Mouse (Mus musculus) ES-E14 (cell line): Measurements from ENCODE around the gene Phactr4. TPM values are rescaled to one million over a fixed set of nuclear protein-coding genes. Genes with fewer than 3 reads are reported as not detected.

Experiments
- DNase-seq: peaks from one replicate; pipeline ENCODE4 v3.0.0-alpha.2; 2013; ENCODE audit warnings: low read depth, low spot score
- H3K27ac ChIP-seq: 2 replicates; pipeline ENCODE4 v1.5.1; 2012; ENCODE audit warnings: low read depth, mild to moderate bottlenecking, low read length, moderate library complexity, mixed read lengths; ENCODE audit not compliant: poor library complexity, insufficient read depth, severe bottlenecking
- H3K36me3 ChIP-seq: 2 replicates; pipeline ENCODE4 v1.6.1; 2012; ENCODE audit warnings: mild to moderate bottlenecking, low read length, moderate library complexity, mixed read lengths; ENCODE audit not compliant: control insufficient read depth, poor library complexity, insufficient read depth, severe bottlenecking
- H3K4me1 ChIP-seq, 2 experiments: fragments of 150-350 bp in 1 of 2; sonication (generic) in 1 of 2; 2 replicates each; pipeline ENCODE4 v1.6.1; 2012; ENCODE audit warnings: low read length in 2 of 2, mild to moderate bottlenecking in 1 of 2, mixed read lengths in 1 of 2; ENCODE audit not compliant: control insufficient read depth in 2 of 2, insufficient read depth in 2 of 2, poor library complexity in 1 of 2
- H3K4me3 ChIP-seq, 2 experiments: fragments of 150-350 bp in 1 of 2; sonication (generic) in 1 of 2; 2 replicates each; pipeline ENCODE4 v1.5.1; 2012; ENCODE audit warnings: low read length in 2 of 2, low read depth in 1 of 2, mild to moderate bottlenecking in 1 of 2, mixed read lengths in 1 of 2; ENCODE audit not compliant: insufficient read depth in 1 of 2, poor library complexity in 1 of 2, severe bottlenecking in 1 of 2
- H3K9ac ChIP-seq: 2 replicates; pipeline ENCODE4 v1.6.1; 2012; ENCODE audit warnings: low read depth, mild to moderate bottlenecking, low read length, mixed read lengths; ENCODE audit not compliant: poor library complexity, insufficient read depth, severe bottlenecking
- H3K9me3 ChIP-seq: fragments of 150-350 bp; sonication (generic); 2 replicates; pipeline ENCODE4 v1.6.1; 2012; ENCODE audit warnings: low read depth, mild to moderate bottlenecking, low read length; ENCODE audit not compliant: control insufficient read depth, insufficient read depth
- CHD2 ChIP-seq: IDR thresholded peaks from 2 replicates; pipeline ENCODE4 v1.6.1; 2014; ENCODE audit warnings: mild to moderate bottlenecking, low read depth, low read length, inconsistent platforms
- HCFC1 ChIP-seq: IDR thresholded peaks from 2 replicates; pipeline ENCODE4 v1.6.1; 2012; ENCODE audit warnings: low read length, inconsistent platforms, borderline replicate concordance; ENCODE audit not compliant: insufficient read depth
- MAFK ChIP-seq: IDR thresholded peaks from 2 replicates; pipeline ENCODE4 v1.6.1; 2014; ENCODE audit warnings: mild to moderate bottlenecking, low read depth, low read length, inconsistent platforms; ENCODE audit not compliant: insufficient read depth
- ZC3H11A ChIP-seq: IDR thresholded peaks from 2 replicates; pipeline ENCODE4 v1.6.1; 2012; ENCODE audit warnings: low read depth, mild to moderate bottlenecking, inconsistent platforms, low read length, borderline replicate concordance
- ZNF384 ChIP-seq: IDR thresholded peaks from 2 replicates; pipeline ENCODE4 v1.6.1; 2012; ENCODE audit warnings: low read depth, low read length, inconsistent platforms
- in situ Hi-C, 2 experiments: fragments of 600-800 bp; cut with MboI; formaldehyde crosslinking; loops; one replicate each; pipeline ENCODE4 v1.15.1; 2025; ENCODE audit warnings: low sequenced_read_pairs in 2 of 2, inconsistent platforms in 1 of 2; ENCODE audit not compliant: unreplicated experiment in 2 of 2
- total RNA-seq: library from RNA; depleted of rRNA; stranded (reverse); fragments of 300-350 nt; gene quantifications from 2 replicates; pipeline ENCODE4 v1.2.3, GENCODE M21; 2012

The Phactr4 gene
- total RNA-seq, 1 experiment, result 7.8 TPM

GRCm38 (mm10) chr4:132369953-132370750, 52.1 kb downstream of the Phactr4 start:
- TF ChIP-seq MAFK (no peak), ZNF384 (no peak), CHD2 (no peak), ZC3H11A (no peak), HCFC1 (no peak)
- Histone ChIP-seq H3K4me1 (no peaks in the 10 kb centered on the region), H3K9me3 (no peaks in the 10 kb centered on the region), H3K4me3 (no peak overlapping the region), H3K36me3 (peaks cover 20% of the 10 kb centered on the region), H3K9ac (no peak overlapping the region), H3K27ac (no peak overlapping the region)
- in situ Hi-C loops, result no loop called here
- DNase-seq, result no peak

DNA sequence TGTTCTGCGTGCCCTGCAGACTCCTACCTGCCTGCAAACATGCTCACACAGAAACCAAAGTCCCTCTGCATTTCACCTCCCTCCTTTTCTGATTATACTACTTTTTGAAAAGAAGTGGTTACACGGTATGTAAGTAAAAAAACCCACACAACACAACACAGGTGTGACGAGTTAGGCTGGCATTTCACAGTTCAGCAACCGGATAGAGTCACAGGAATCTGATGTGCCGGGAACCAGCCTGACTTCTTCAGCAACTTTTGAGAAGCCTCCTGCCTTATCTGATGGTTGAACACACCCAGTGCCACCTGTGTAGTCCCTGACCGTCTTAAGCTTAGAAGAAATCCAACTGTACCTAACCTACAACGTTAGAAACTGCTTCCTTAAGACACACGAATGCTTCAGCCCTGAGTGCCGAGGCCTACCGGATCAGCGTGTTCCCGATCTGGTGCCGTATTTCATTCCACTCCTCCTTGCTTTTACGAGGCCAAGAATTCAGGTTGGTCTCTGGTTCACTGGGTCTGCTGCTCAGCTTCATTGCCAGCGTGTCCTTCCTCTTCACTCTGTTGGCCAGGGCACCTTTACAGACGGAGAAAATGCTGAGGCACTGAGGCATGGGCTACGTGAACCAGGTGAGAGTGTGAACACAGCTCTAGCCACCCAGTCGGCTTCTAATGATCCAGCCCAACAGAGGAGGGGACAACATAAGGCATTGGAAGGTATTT, 54.6 kb downstream of the Phactr4 start:
- peaks cover 24% of the 10 kb centered on the region for H3K36me3 ChIP-seq

GRCm38 (mm10) chr4:132365450-132366060, 56.7 kb downstream of the Phactr4 start:
- Histone ChIP-seq H3K36me3 (peaks cover 25% of the 10 kb centered on the region), H3K9me3 (no peaks in the 10 kb centered on the region), H3K4me1 (no peaks in the 10 kb centered on the region), H3K9ac (no peak overlapping the region), H3K4me3 (no peak overlapping the region), H3K27ac (no peak overlapping the region)
- in situ Hi-C loops, result no loop called here
- TF ChIP-seq ZC3H11A (no peak), CHD2 (no peak), ZNF384 (no peak)
- DNase-seq, result no peak

More for the DNA sequence above, 54.6 kb downstream of the Phactr4 start:
- TF ChIP-seq ZC3H11A (no peak), CHD2 (no peak), MAFK (no peak), HCFC1 (no peak), ZNF384 (no peak)
- DNase-seq, result no peak
- H3K4me3 ChIP-seq, result no peak overlapping the region
- in situ Hi-C loops, result no loop called here
- H3K4me1 ChIP-seq, result no peaks in the 10 kb centered on the region
- no peak overlapping the region for H3K9ac ChIP-seq
- H3K9me3 ChIP-seq, result no peaks in the 10 kb centered on the region
- no peak overlapping the region for H3K27ac ChIP-seq

GRCm38 (mm10) chr4:132363487-132363886, 58.8 kb downstream of the Phactr4 start:
- in situ Hi-C loops, result no loop called here
- peaks cover 22% of the 10 kb centered on the region for H3K36me3 ChIP-seq
- no peaks in the 10 kb centered on the region for H3K4me1 ChIP-seq
- no peak for DNase-seq
- TF ChIP-seq CHD2 (no peak), HCFC1 (no peak), ZC3H11A (no peak), ZNF384 (no peak), MAFK (no peak)
- H3K27ac ChIP-seq, result no peak overlapping the region
- H3K4me3 ChIP-seq, result no peak overlapping the region
- H3K9ac ChIP-seq, result no peak overlapping the region
- H3K9me3 ChIP-seq, result no peaks in the 10 kb centered on the region
